Mouse (Mus musculus) layer of hippocampus, adult 9-11 months (tissue): ENCODE measurements around the gene Ube2b.

Experiments
- DNase-seq: peaks from one replicate; pipeline ENCODE4 v3.0.0; 2022

Gene Ube2b

GRCm38 (mm10) chr11:51935636-51936434 is 64.7 kb downstream of the Ube2b start:
- DNase-seq: no peak
